Mouse (Mus musculus): Measurements from ENCODE around the gene Agap1. TPM values are rescaled to one million over a fixed set of nuclear protein-coding genes. Genes with fewer than 3 reads are reported as not detected.
A peak's percentile ranks its signal among the peaks of the same experiment; 100 is the strongest.

Agap1 gene
- polyA plus RNA-seq, 1 experiment from 2014 or later: 74.8 TPM

DNA sequence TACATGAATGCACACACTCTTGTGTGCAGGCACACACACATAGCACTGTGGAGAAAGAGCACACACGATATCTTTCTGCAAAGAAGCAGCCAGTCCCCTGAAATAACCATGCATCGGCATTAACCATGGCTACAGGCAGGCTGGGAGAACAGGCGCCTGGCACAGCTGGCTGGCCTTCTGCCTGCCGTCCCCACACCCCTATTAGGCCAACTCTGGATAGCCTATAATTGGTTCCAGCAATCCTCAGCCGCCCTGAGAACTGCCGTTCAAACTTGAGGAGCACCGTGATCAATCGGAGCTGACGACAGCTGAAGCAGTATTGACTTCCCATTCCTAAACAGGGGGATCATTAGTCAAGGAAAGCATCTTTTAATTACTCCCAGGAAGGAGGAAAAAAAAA, 391.5 kb downstream of the Agap1 start:
- H3K36me3 ChIP-seq: peaks cover 21% of the 10 kb centered on the region

DNA sequence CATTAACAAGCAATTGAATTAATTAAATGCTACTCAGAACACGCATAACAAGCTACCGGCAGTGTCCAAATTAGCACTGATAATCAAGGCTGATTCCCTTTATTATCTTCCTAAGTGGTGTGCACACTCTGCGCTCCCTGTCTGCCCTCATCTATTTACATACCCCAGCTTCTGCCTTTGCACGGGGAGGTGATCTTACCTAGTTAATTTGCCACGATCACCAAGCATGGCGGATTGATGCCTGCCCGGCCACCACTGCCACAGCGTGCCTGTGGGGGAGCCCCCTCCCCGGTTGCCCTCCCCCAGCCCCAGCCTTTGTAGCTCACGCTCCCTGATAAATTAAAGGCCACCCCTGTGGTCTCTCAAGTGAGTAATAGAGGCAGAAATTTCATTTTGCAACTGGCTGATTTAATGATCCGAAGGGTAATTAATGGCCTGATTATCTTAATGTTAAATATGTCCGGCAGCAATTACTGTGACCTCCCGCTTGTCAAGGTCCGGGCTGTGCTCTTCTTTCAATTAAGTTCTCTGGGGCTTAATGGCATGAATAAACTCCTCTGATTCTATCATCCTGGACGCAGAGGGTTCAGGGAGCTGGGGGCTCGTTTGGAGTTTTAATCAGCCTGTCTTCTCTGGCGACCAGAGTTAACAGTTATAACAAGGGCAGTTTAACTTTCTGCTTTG, 393.9 kb downstream of the Agap1 start:
- 31% methylated on average over 17 of the region's 17 CpGs for WGBS
- Histone ChIP-seq H3K4me1 (peaks cover 49% of the 10 kb centered on the region), H3K27me3 (peaks cover 23% of the 10 kb centered on the region), H3K9me3 (replicated peaks) (no peaks in the 10 kb centered on the region), H3K36me3 (0 out of 2 replicates have a peak, but pooled peaks cover 2% of the 10 kb centered on the region), H3K9ac (no peak overlapping the region), H3K4me2 (replicated peaks) (no peak overlapping the region), H3K27ac (no peak overlapping the region; the same call in 1 of the 2 replicates), H3K4me3 (no peak overlapping the region)
- peak; percentile 81 for ATAC-seq (ENCODE audit: low FRiP score)

More for the DNA sequence above, 391.5 kb downstream of the Agap1 start:
- Histone ChIP-seq H3K9me3 (replicated peaks) (no peaks in the 10 kb centered on the region), H3K4me1 (peaks cover 49% of the 10 kb centered on the region), H3K27ac (no peak overlapping the region), H3K4me2 (replicated peaks) (no peak overlapping the region), H3K27me3 (peaks cover 20% of the 10 kb centered on the region), H3K4me3 (no peak overlapping the region), H3K9ac (no peak overlapping the region)
- no peak for ATAC-seq (ENCODE audit: low FRiP score)
- 45% methylated on average over 9 of the region's 9 CpGs for WGBS

DNA sequence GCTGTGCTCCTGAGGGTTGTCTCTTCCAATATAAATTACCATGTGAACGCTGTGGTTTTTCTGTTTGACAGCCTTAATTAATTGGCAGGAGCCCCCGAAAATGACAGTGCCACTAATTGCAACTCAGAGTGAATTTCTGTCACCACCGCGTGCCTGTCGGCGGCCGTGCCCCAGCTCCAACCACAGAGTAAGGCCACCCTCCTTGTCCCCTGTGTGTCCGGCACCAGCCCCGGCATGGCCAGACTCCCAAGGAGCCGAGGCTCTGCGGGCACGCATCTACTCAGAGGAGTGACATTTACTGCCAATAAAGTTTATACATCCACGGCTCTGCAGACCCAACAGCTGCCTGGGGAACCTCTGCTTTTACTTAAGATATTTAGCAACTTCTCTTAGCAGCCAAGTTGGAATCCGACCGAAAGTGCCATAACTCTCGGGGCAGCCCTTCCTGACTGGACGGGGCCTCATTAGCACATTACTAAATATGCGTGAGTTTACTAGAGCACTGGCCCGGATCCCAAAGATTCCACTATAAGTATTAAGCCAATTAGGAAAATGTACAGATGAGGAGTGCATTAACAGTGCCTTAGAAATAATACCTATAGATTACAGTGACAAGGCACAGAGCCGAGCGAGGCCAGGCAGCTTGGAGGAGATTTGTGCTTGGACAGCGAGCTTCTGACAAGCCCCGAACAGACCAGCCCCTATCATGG, 394.7 kb downstream of the Agap1 start:
- Histone ChIP-seq H3K4me2 (replicated peaks) (no peak overlapping the region), H3K4me3 (no peak overlapping the region), H3K4me1 (peaks cover 49% of the 10 kb centered on the region), H3K9ac (no peak overlapping the region), H3K9me3 (replicated peaks) (no peaks in the 10 kb centered on the region), H3K27ac (no peak overlapping the region), H3K36me3 (no peaks in the 10 kb centered on the region), H3K27me3 (peaks cover 25% of the 10 kb centered on the region)
- ATAC-seq (ENCODE audit: low FRiP score): peak; percentile 26
- WGBS: 56% methylated on average over 23 of the region's 23 CpGs

DNA sequence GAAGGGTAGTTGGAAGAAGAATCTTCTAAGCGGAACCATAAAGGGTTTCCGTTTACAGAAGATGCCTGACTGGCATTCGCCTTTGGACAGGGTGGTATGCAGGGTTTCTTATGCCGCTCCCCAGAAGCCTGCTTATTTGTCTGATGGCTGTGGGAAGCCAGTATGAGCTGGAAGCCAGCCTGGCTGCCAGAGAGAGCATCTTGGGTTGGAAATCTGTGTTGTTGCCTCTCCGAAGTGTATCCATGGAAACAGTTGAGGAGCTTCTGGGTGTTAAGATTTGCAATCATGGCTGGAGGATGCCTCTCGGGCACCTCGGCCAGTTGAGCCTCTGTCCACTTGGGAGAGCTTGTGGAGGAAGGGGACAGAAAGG, 395.2 kb downstream of the Agap1 start:
- H3K36me3 ChIP-seq: no peaks in the 10 kb centered on the region
- no peak overlapping the region for H3K9ac ChIP-seq
- no peak overlapping the region for H3K4me3 ChIP-seq
- H3K27ac ChIP-seq: no peak overlapping the region
- WGBS: 81% methylated on average over 7 of the region's 7 CpGs
- H3K4me2 ChIP-seq (replicated peaks): no peak overlapping the region
- peaks cover 49% of the 10 kb centered on the region for H3K4me1 ChIP-seq
- ATAC-seq (ENCODE audit: low FRiP score): no peak
- H3K9me3 ChIP-seq (replicated peaks): no peaks in the 10 kb centered on the region
- peaks cover 23% of the 10 kb centered on the region for H3K27me3 ChIP-seq

DNA sequence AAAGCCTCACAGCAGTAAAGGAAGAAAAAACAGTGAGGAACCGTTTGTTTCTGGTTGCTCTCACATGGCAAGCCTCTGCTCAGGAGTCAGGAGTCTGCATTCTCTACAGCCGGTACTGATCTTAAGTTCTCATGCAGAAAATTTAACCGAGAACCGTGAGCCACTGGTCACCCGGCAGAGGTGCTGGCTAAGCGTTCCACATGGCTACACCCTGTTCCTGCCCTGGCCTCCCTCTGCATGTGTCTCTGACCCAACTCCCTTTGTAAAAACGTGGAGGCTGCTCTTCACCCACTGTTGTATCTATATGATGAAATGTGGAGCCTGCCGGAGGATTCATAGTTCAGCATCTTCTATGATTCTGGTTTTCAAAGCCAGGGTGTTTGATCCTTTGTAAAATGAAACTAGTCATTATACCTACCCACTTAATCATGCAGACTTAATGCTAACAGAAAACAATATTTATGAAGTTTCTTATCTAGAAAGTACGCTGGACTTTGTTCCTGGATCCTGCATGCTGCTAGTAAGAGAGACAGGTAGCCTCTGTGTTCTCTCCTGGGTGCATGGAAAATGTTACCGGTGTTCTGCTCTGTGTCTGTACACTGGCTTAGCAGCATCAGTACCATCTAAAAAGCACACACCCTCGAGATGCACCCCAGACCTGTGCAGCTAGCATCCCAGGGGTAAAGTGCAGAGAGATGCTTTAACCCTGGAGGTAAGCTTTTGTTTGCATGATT, 396.2 kb downstream of the Agap1 start:
- 77% methylated on average over 11 of the region's 11 CpGs for WGBS
- H3K9me3 ChIP-seq (replicated peaks): no peaks in the 10 kb centered on the region
- H3K4me2 ChIP-seq (replicated peaks): no peak overlapping the region
- H3K27ac ChIP-seq: no peak overlapping the region
- no peak for ATAC-seq (ENCODE audit: low FRiP score)
- no peaks in the 10 kb centered on the region for H3K36me3 ChIP-seq
- peaks cover 22% of the 10 kb centered on the region for H3K27me3 ChIP-seq
- no peak overlapping the region for H3K9ac ChIP-seq
- peaks cover 45% of the 10 kb centered on the region for H3K4me1 ChIP-seq
- no peak overlapping the region for H3K4me3 ChIP-seq

DNA sequence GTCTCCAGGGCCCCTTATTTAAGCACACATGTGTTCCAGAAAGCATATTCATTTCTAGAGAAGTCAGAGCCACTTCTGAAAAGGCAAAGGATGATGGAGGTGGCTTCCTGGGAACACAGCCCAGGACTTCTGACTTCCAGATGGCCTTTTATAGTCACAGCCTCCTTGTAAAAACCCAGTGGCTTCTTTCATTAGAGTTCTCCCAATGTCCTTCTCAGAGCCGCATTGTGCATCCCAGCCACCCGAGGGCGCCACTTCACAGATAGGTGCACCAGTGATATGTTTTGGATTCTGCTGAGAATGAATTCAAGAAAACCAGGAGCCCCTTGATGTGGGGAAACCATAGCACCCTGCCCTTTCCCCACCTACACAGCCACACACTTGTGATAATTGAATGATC, 404.6 kb downstream of the Agap1 start:
- H3K4me3 ChIP-seq: no peak overlapping the region
- H3K27ac ChIP-seq: no peak overlapping the region
- H3K27me3 ChIP-seq: peaks cover 13% of the 10 kb centered on the region; the same call in 1 of the 2 replicates
- no peak overlapping the region for H3K4me2 ChIP-seq (replicated peaks)
- H3K4me1 ChIP-seq: peaks cover 22% of the 10 kb centered on the region
- ATAC-seq (ENCODE audit: low FRiP score): no peak
- 18% methylated on average over 3 of the region's 3 CpGs for WGBS
- H3K9ac ChIP-seq: no peak overlapping the region
- no peaks in the 10 kb centered on the region for H3K9me3 ChIP-seq (replicated peaks)
- 0 out of 2 replicates have a peak, but pooled peaks cover 8% of the 10 kb centered on the region for H3K36me3 ChIP-seq

DNA sequence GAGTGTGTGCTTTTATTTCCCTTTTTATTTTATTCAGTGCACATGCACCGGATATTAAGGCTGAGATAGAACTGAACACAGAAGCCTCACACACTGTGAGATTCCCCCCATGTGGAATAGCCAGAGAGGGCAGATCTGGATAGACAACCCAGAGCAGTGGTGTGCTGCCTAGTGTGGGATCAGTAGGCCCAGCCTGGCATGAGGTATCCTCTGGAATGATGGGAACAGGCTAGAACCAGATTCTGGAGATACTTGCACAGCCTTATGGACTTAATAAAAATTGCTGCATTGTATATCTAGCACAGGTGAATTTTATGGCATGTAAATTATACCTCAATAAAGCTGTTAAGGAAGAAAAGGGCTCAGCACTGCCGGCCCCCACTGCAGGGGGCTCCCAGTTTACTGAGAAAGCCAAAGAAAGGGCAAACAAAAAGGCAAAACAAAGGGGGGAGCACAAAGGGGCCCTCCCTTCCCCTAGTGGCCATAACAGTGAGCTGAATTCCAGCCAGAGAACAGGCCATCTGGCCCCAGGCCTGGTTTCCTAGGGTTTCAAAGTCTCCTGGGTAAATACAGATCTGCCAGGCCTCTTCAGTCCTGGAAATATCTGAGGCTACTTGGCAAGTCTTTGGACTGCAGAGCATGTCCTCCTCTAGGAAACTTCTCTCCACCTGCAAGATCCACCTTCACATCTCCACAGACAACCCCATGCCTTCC, 405.6 kb downstream of the Agap1 start:
- WGBS: 28% methylated on average over 2 of the region's 2 CpGs
- H3K9ac ChIP-seq: no peak overlapping the region
- H3K9me3 ChIP-seq (replicated peaks): no peaks in the 10 kb centered on the region
- 0 out of 2 replicates have a peak, but pooled peaks cover 8% of the 10 kb centered on the region for H3K36me3 ChIP-seq
- 0 out of 2 replicates have a peak, but pooled peaks have one; percentile 44 for ATAC-seq (ENCODE audit: low FRiP score)
- H3K4me2 ChIP-seq (replicated peaks): no peak overlapping the region
- H3K27ac ChIP-seq: peak overlapping the region; percentile 30; the same call in 1 of the 2 replicates
- peaks cover 24% of the 10 kb centered on the region for H3K4me1 ChIP-seq
- H3K27me3 ChIP-seq: peaks cover 13% of the 10 kb centered on the region; the same call in 1 of the 2 replicates
- H3K4me3 ChIP-seq: no peak overlapping the region

DNA sequence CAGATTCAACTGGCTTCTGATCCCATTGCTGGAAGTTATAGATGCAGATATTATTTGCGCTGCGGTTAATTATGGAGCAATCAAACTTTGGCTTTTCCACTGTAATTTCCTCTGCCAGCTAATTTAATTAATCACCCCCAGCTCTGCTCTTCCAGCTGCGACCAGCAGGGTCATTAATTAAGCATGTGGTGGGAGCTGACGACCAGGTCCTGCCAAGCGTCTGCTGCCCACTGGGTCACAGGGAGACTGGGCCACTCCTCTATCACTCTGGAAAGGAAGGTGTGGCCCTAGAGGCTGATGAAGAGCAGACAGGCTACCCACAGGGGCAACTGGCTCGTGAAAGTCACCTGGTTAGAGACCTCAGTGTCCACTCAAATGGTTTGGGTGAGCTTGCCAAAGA, 411.2 kb downstream of the Agap1 start:
- no peak for ATAC-seq (ENCODE audit: low FRiP score)
- Histone ChIP-seq H3K27ac (0 out of 2 replicates have a peak overlapping the region, but pooled peaks have one; percentile 12), H3K27me3 (peaks cover 3% of the 10 kb centered on the region; the same call in 1 of the 2 replicates), H3K4me3 (no peak overlapping the region), H3K9ac (no peak overlapping the region), H3K36me3 (no peaks in the 10 kb centered on the region), H3K4me2 (replicated peaks) (no peak overlapping the region), H3K4me1 (peaks cover 38% of the 10 kb centered on the region), H3K9me3 (replicated peaks) (no peaks in the 10 kb centered on the region)
- WGBS: 46% methylated on average over 6 of the region's 6 CpGs

DNA sequence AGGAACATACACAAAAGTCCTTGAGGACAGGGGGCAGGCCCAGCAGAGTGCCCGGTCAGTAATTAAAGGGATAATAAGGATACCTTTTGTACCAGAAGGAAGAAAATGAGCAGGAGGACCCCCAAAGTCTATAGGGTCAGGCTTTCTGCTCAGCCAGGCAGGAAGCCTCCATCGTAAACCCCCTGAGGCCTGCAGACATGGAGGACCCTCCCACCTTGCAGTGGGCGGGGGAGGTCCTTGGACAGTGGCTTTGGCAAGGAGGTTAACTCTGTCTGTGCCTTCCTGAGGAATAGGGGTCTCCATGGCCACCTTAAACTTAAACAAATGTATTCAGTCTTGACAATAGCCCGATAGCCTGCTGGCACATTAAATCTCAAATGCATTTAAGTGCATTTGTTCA, 413.2 kb downstream of the Agap1 start:
- WGBS: 45% methylated on average over 4 of the region's 4 CpGs
- no peak for ATAC-seq (ENCODE audit: low FRiP score)
- Histone ChIP-seq H3K4me3 (no peak overlapping the region), H3K27me3 (no peaks in the 10 kb centered on the region; the same call in 1 of the 2 replicates), H3K4me2 (replicated peaks) (no peak overlapping the region), H3K27ac (no peak overlapping the region), H3K9me3 (replicated peaks) (no peaks in the 10 kb centered on the region), H3K36me3 (no peaks in the 10 kb centered on the region), H3K4me1 (peaks cover 35% of the 10 kb centered on the region), H3K9ac (no peak overlapping the region)

DNA sequence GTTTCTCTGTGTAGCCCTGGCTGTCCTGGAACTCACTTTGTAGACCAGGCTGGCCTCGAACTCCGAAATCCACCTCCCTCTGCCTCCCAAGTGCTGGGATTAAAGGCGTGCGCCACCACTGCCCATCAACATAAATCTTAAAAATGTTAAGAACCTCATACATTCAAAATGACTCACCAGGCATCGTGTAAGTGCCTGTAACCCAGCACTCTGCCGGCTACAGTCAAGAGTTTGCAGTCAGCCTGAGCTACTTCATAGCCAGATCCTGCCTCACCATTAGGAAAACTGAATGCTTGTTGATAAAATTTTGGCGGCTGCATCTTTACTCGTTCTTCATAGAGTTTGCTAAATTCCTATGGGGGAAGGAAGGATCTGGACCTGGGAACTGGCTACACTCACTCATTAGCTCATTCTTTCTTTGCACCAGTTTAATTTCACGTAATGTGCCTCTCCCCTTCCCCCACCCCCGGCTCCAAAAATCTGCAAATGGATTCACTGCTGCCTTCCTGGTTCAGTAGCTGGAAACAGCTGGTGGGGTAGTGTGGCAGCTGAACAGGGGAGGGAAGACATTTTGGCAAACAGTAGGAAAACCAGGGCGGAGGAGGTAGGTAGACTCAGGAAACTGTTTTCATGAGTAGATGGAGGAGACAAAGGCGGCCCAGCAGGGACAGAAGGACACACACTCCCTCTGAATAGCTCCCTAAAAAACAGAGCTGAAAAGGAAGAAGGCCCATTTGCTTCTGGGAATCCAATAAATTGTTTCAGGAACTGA, 415.7 kb downstream of the Agap1 start:
- Histone ChIP-seq H3K27ac (0 out of 2 replicates have a peak overlapping the region, but pooled peaks have one; percentile 45), H3K4me1 (peaks cover 32% of the 10 kb centered on the region), H3K9me3 (replicated peaks) (no peaks in the 10 kb centered on the region), H3K4me2 (replicated peaks) (no peak overlapping the region), H3K27me3 (no peaks in the 10 kb centered on the region; the same call in none of the 2 replicates), H3K9ac (no peak overlapping the region), H3K4me3 (no peak overlapping the region), H3K36me3 (no peaks in the 10 kb centered on the region)
- WGBS: 37% methylated on average over 12 of the region's 12 CpGs
- no peak for ATAC-seq (ENCODE audit: low FRiP score)

DNA sequence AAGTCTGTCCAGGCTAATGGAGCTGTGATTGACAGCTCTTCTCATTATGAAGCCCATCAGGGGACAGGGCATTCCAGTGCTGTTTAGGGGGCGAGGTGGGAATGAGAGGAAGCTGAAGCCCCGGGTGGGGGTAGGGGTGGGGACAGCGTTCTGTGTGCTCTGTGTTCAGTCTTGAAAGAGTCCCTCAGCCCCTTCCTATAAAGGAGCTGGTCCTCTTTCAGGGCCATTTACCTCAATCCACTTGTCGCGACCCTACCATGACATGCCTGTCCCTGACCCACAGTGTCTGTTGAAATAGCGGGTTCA, 416.3 kb downstream of the Agap1 start:
- Histone ChIP-seq H3K4me3 (no peak overlapping the region), H3K9ac (no peak overlapping the region), H3K4me2 (replicated peaks) (no peak overlapping the region), H3K36me3 (no peaks in the 10 kb centered on the region), H3K9me3 (replicated peaks) (no peaks in the 10 kb centered on the region), H3K27ac (no peak overlapping the region), H3K27me3 (no peaks in the 10 kb centered on the region; the same call in none of the 2 replicates), H3K4me1 (peaks cover 28% of the 10 kb centered on the region)
- ATAC-seq (ENCODE audit: low FRiP score): peak; percentile 67; the same call in 1 of the 2 replicates
- WGBS: 21% methylated on average over 6 of the region's 6 CpGs

Measured in hindbrain, embryonic 12.5 days (tissue).